Mouse (Mus musculus) midbrain, embryonic 10.5 days (tissue): ENCODE measurements around the gene Gsg1l. TPM values are rescaled to one million over a fixed set of nuclear protein-coding genes. Genes with fewer than 3 reads are reported as not detected.
A peak's percentile ranks its signal among the peaks of the same experiment; 100 is the strongest.

ENCODE experiments used
- DNase-seq: peaks from one replicate; pipeline ENCODE4 v3.0.0-alpha.2; 2017; ENCODE audit warnings: low spot score
- H3K27ac ChIP-seq: fragments of 300-500 bp; sonication (generic); replicated peaks from 2 replicates; pipeline ENCODE4 v1.5.1; 2016; ENCODE audit warnings: mild to moderate bottlenecking
- H3K27me3 ChIP-seq: fragments of 300-500 bp; sonication (generic); 2 replicates; pipeline ENCODE4 v1.6.1; 2016; ENCODE audit warnings: low read depth, mild to moderate bottlenecking; ENCODE audit not compliant: poor library complexity, severe bottlenecking
- H3K36me3 ChIP-seq: fragments of 300-500 bp; sonication (generic); 2 replicates; pipeline ENCODE4 v1.6.1; 2016; ENCODE audit warnings: mild to moderate bottlenecking, moderate library complexity
- H3K4me1 ChIP-seq: fragments of 300-500 bp; sonication (generic); 2 replicates; pipeline ENCODE4 v1.6.1; 2016
- H3K4me3 ChIP-seq: fragments of 300-500 bp; sonication (generic); 2 replicates; pipeline ENCODE4 v1.5.1; 2016; ENCODE audit warnings: mild to moderate bottlenecking, moderate library complexity
- H3K9me3 ChIP-seq: fragments of 300-500 bp; sonication (generic); replicated peaks from 2 replicates; pipeline ENCODE4 v1.6.1; 2016; ENCODE audit warnings: mild to moderate bottlenecking
- WGBS: fragments of 180-500 bp; shearing (Covaris S2); methylation state at CpG from one replicate; pipeline ENCODE4 v1.1.7; 2016; 5-methylcytosine and 5-hydroxymethylcytosine counted together
- polyA plus RNA-seq: library from polyadenylated mRNA; unstranded; fragments of >200 nt; fragmentation: Nextera tagmentation; extraction: Ambion mirVana; gene quantifications from 2 replicates; pipeline ENCODE4 v1.2.1, GENCODE M21; 2016

Gsg1l gene
- polyA plus RNA-seq = 1.1 and 1.9 TPM in 2 replicates

DNA sequence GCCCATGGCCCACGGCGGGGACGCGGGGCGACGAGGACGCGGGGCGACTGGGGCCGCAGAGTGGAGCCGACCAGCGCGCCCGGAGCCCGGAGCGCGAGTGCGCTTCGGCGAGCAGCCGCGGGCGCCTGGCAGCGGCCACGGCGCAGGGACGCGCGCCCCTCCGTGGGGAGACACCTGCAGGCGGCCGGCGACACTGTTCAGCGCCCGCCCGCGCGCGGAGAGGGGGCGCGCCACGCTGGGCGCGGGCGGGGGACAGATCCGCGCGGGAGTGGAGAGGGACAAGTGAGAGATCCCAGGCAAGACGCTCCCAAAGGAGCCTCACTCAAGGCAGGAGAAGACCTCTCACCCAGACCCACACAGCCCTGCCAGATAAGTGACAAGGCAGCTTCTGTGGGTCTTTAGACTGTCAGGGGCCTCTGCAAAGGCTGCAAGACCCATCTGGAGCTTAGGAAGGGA lies at the start of gene Gsg1l:
Gene Gsg1l (minus strand): TSS at position 126 of the 456 bp plus-strand sequence.
- peaks cover 91% of the 10 kb centered on the region for H3K27me3 ChIP-seq
- WGBS = under 1% methylated on average over 49 of the region's 49 CpGs
- DNase-seq = peak; percentile 40

DNA sequence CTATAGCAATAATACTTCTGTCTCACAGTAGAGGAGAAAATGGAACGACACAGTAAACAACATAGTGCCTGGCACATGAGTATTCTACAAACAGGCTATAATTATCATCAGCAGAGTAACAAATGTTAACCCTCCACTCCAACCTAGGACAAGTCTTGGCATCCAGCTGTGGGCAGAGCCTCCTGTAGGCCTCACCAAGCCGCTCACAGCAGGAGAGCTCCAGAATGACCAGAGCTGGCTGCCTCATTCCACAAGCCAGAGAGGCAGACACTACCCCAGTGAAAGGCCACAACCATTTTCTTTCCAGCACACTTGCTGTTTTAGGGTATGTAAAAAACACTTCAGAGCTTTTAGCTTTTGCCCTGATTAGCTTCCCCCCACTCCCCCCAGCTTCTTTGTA lies 45.5 kb upstream of the Gsg1l start:
- DNase-seq = no peak
- Histone ChIP-seq H3K9me3 (no peaks in the 10 kb centered on the region), H3K27ac (no peak overlapping the region), H3K27me3 (no peaks in the 10 kb centered on the region), H3K36me3 (peaks cover 99% of the 10 kb centered on the region), H3K4me1 (no peaks in the 10 kb centered on the region), H3K4me3 (no peak overlapping the region)
- 73% methylated on average over 2 of the region's 2 CpGs for WGBS

More for the DNA sequence above, at the start of gene Gsg1l:
- peak within 1 kb of the TSS; percentile 65 for H3K4me3 ChIP-seq
- H3K4me1 ChIP-seq = peaks cover 40% of the 10 kb centered on the region
- no peaks in the 10 kb centered on the region for H3K9me3 ChIP-seq
- no peaks in the 10 kb centered on the region for H3K36me3 ChIP-seq
- H3K27ac ChIP-seq = peak within 1 kb of the TSS; percentile 56; the same call in 1 of the 2 replicates

- Histone ChIP-seq H3K9me3 (no peaks in the 10 kb centered on the region), H3K27me3 (no peaks in the 10 kb centered on the region), H3K36me3 (peaks cover 99% of the 10 kb centered on the region), H3K27ac (no peak overlapping the region), H3K4me1 (no peaks in the 10 kb centered on the region), H3K4me3 (no peak overlapping the region)
- WGBS = 91% methylated on average over 3 of the region's 3 CpGs
- no peak for DNase-seq
Measured at GRCm38 (mm10) chr7:126126502-126126901, 44.3 kb upstream of the Gsg1l start.

- Histone ChIP-seq H3K27ac (no peak overlapping the region), H3K9me3 (no peaks in the 10 kb centered on the region), H3K36me3 (peaks cover 94% of the 10 kb centered on the region), H3K4me3 (no peak overlapping the region), H3K27me3 (no peaks in the 10 kb centered on the region), H3K4me1 (no peaks in the 10 kb centered on the region; the same call in 1 of the 2 replicates)
- 94% methylated on average over 4 of the region's 4 CpGs for WGBS
- no peak for DNase-seq
Measured at GRCm38 (mm10) chr7:126121533-126121932, 39.3 kb upstream of the Gsg1l start.

DNA sequence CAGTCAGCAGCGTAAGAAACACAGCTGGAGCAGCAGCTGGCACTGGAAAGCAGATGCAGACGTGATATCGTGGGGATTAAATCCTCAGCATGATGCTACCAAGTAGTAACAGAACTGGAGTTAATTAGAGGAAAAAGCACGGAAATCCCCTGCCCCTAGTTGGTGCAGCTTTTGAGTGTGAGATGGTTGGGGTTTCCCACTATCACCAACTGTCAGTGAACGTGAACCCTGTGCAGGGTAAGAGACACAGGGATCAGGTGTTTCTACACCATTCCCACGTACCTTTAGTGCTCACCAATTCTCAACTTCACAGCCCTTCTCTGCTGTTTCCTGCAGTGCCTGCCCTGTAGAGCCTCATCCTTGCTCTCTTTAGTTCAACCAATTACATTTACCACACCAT lies 37.6 kb upstream of the Gsg1l start:
- no peaks in the 10 kb centered on the region; the same call in 1 of the 2 replicates for H3K4me1 ChIP-seq
- DNase-seq = no peak
- H3K27me3 ChIP-seq = no peaks in the 10 kb centered on the region
- WGBS = 63% methylated on average over 6 of the region's 6 CpGs
- H3K27ac ChIP-seq = no peak overlapping the region
- H3K4me3 ChIP-seq = no peak overlapping the region
- no peaks in the 10 kb centered on the region for H3K9me3 ChIP-seq
- H3K36me3 ChIP-seq = peaks cover 93% of the 10 kb centered on the region

DNA sequence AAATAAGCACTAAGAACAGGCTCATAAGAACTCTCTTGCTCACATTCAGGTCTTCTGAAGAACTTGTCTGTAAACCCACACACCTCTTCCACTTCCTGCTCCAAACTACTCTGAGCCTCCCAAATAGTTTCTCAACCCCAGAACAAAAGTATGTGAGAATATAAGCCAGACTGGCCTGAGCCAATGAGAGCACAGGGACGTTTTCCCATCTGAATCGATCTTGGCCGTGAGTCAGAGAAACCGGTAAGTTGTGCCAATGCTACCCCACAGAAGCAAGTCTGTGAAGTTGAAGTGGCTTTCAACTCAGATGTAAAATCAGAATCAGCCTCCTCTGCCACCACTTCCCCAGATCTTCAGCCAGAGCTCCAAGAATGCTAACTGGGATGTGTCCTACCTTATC lies 31.1 kb upstream of the Gsg1l start:
- no peak overlapping the region for H3K27ac ChIP-seq
- H3K27me3 ChIP-seq = no peaks in the 10 kb centered on the region
- H3K36me3 ChIP-seq = peaks cover 93% of the 10 kb centered on the region
- 92% methylated on average over 4 of the region's 4 CpGs for WGBS
- H3K4me3 ChIP-seq = no peak overlapping the region
- no peaks in the 10 kb centered on the region for H3K9me3 ChIP-seq
- no peaks in the 10 kb centered on the region for H3K4me1 ChIP-seq
- DNase-seq = no peak

- no peaks in the 10 kb centered on the region for H3K4me1 ChIP-seq
- peaks cover 99% of the 10 kb centered on the region for H3K36me3 ChIP-seq
- DNase-seq = no peak
- WGBS = 84% methylated on average over 2 of the region's 2 CpGs
- H3K9me3 ChIP-seq = no peaks in the 10 kb centered on the region
- H3K27me3 ChIP-seq = no peaks in the 10 kb centered on the region
- H3K27ac ChIP-seq = no peak overlapping the region
- H3K4me3 ChIP-seq = no peak overlapping the region
Measured at GRCm38 (mm10) chr7:126111230-126111629, 29.0 kb upstream of the Gsg1l start.

DNA sequence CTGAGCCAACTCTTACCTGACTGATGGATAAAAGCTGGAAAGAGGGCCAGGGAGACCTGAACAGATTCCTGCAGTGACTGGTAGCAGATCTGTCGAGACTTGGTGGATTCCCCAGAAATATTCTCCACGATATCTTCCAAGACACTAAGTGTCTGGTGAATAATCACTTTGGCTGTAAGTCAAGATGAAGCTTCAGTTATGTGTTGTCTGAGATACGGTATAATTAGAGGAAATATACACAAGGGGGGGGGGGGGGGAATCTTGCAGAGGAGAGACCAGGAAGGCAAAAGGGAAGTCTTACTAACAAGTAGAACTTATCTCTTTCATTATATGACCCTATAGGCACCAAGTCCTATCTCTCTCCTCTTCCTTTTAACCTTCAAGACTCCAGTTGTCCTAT lies 27.7 kb upstream of the Gsg1l start:
- peaks cover 99% of the 10 kb centered on the region for H3K36me3 ChIP-seq
- no peak overlapping the region for H3K27ac ChIP-seq
- 91% methylated on average over 3 of the region's 3 CpGs for WGBS
- no peaks in the 10 kb centered on the region for H3K9me3 ChIP-seq
- H3K27me3 ChIP-seq = no peaks in the 10 kb centered on the region
- H3K4me1 ChIP-seq = no peaks in the 10 kb centered on the region
- no peak overlapping the region for H3K4me3 ChIP-seq
- no peak for DNase-seq

- 96% methylated on average over 11 of the region's 11 CpGs for WGBS
- Histone ChIP-seq H3K9me3 (no peaks in the 10 kb centered on the region), H3K27ac (no peak overlapping the region), H3K27me3 (no peaks in the 10 kb centered on the region), H3K4me1 (no peaks in the 10 kb centered on the region), H3K4me3 (no peak overlapping the region), H3K36me3 (peaks cover 94% of the 10 kb centered on the region)
- DNase-seq = no peak
Measured at GRCm38 (mm10) chr7:126100440-126100839, 18.2 kb upstream of the Gsg1l start.

- no peaks in the 10 kb centered on the region for H3K27me3 ChIP-seq
- no peak for DNase-seq
- H3K36me3 ChIP-seq = peaks cover 88% of the 10 kb centered on the region
- no peak overlapping the region for H3K4me3 ChIP-seq
- no peaks in the 10 kb centered on the region for H3K4me1 ChIP-seq
- WGBS = 97% methylated on average over 2 of the region's 2 CpGs
- H3K27ac ChIP-seq = no peak overlapping the region
- H3K9me3 ChIP-seq = no peaks in the 10 kb centered on the region
Measured at GRCm38 (mm10) chr7:126099835-126100234, 17.6 kb upstream of the Gsg1l start.

GRCm38 (mm10) chr7:126099163-126099775 lies 17.1 kb upstream of the Gsg1l start:
- no peak for DNase-seq
- H3K36me3 ChIP-seq = peaks cover 82% of the 10 kb centered on the region
- no peaks in the 10 kb centered on the region for H3K4me1 ChIP-seq
- no peaks in the 10 kb centered on the region for H3K9me3 ChIP-seq
- WGBS = 95% methylated on average over 7 of the region's 7 CpGs
- H3K27ac ChIP-seq = no peak overlapping the region
- no peaks in the 10 kb centered on the region for H3K27me3 ChIP-seq
- no peak overlapping the region for H3K4me3 ChIP-seq

- DNase-seq = no peak
- Histone ChIP-seq H3K27me3 (no peaks in the 10 kb centered on the region), H3K27ac (no peak overlapping the region), H3K9me3 (no peaks in the 10 kb centered on the region), H3K4me3 (no peak overlapping the region), H3K36me3 (peaks cover 64% of the 10 kb centered on the region), H3K4me1 (0 out of 2 replicates have a peak, but pooled peaks cover 3% of the 10 kb centered on the region)
- 93% methylated on average over 7 of the region's 9 CpGs for WGBS
Measured at GRCm38 (mm10) chr7:126097219-126097915, 15.2 kb upstream of the Gsg1l start.

GRCm38 (mm10) chr7:126096596-126096995 lies 14.4 kb upstream of the Gsg1l start:
- WGBS = 87% methylated on average over 5 of the region's 5 CpGs
- no peaks in the 10 kb centered on the region for H3K27me3 ChIP-seq
- DNase-seq = no peak
- 0 out of 2 replicates have a peak, but pooled peaks cover 3% of the 10 kb centered on the region for H3K4me1 ChIP-seq
- H3K36me3 ChIP-seq = peaks cover 57% of the 10 kb centered on the region
- no peaks in the 10 kb centered on the region for H3K9me3 ChIP-seq
- no peak overlapping the region for H3K27ac ChIP-seq
- no peak overlapping the region for H3K4me3 ChIP-seq
